Mouse (Mus musculus) lung, postnatal 0 days (tissue): ENCODE measurements around the gene Fscn1.

Experiments used
- CTCF ChIP-seq: IDR thresholded peaks from 2 replicates; pipeline ENCODE4 v1.5.1; 2016; ENCODE audit warnings: antibody characterized with exemption, mild to moderate bottlenecking
- EP300 ChIP-seq: IDR thresholded peaks from 2 replicates; pipeline ENCODE4 v1.6.1; 2016; ENCODE audit warnings: antibody characterized with exemption, mild to moderate bottlenecking, control low read depth

GRCm38 (mm10) chr5:142958464-142958863 lies 1.7 kb upstream of the Fscn1 start:
- no peak for TF ChIP-seq CTCF
- TF ChIP-seq EP300, result no peak
